Mouse (Mus musculus): Measurements from ENCODE around the gene Opa1. TPM values are rescaled to one million over a fixed set of nuclear protein-coding genes. Genes with fewer than 3 reads are reported as not detected.
A peak's percentile ranks its signal among the peaks of the same experiment; 100 is the strongest.

Gene Opa1
- polyA plus RNA-seq, 1 experiment from 2014 or later = 43.0 TPM

GRCm38 (mm10) chr16:29560869-29561268, 18.3 kb upstream of the Opa1 start:
- ATAC-seq = peak; percentile 57

GRCm38 (mm10) chr16:29574013-29574412, 5.1 kb upstream of the Opa1 start:
- H3K4me1 ChIP-seq (ENCODE audit: control insufficient read depth, insufficient read depth, low read length) = no peaks in the 10 kb centered on the region
- no peak for DNase-seq (ENCODE audit: low spot score)
- no peak overlapping the region for H3K9ac ChIP-seq (ENCODE audit: low read length)
- 81% methylated on average over 4 of the region's 4 CpGs for whole genome bisulfite sequencing
- H3K27me3 ChIP-seq (replicated peaks; ENCODE audit: control insufficient read depth, insufficient read depth, low read length) = no peaks in the 10 kb centered on the region
- no peaks in the 10 kb centered on the region for H3K36me3 ChIP-seq (ENCODE audit: control insufficient read depth, insufficient read depth, low read length)
- ATAC-seq = no peak
- H3K9me3 ChIP-seq (replicated peaks; ENCODE audit: control insufficient read depth, low read length) = no peaks in the 10 kb centered on the region
- no peak overlapping the region for H3K4me3 ChIP-seq (ENCODE audit: low read depth, low read length)
- no peak overlapping the region for H3K4me2 ChIP-seq (ENCODE audit: low read length)
- H3K27ac ChIP-seq (ENCODE audit: low read depth, low read length) = no peak overlapping the region

More at GRCm38 (mm10) chr16:29560869-29561268, 18.3 kb upstream of the Opa1 start:
- 4% methylated on average over 7 of the region's 7 CpGs for WGBS
- Histone ChIP-seq H3K4me1 (ENCODE audit: control insufficient read depth, insufficient read depth, low read length) (no peaks in the 10 kb centered on the region), H3K27me3 (replicated peaks; ENCODE audit: control insufficient read depth, insufficient read depth, low read length) (no peaks in the 10 kb centered on the region), H3K9ac (ENCODE audit: low read length) (no peak overlapping the region), H3K9me3 (replicated peaks; ENCODE audit: control insufficient read depth, low read length) (no peaks in the 10 kb centered on the region), H3K4me3 (ENCODE audit: low read depth, low read length) (no peak overlapping the region), H3K27ac (ENCODE audit: low read depth, low read length) (no peak overlapping the region), H3K36me3 (ENCODE audit: control insufficient read depth, insufficient read depth, low read length) (no peaks in the 10 kb centered on the region), H3K4me2 (ENCODE audit: low read length) (no peak overlapping the region)
- peak; percentile 93 for DNase-seq (ENCODE audit: low spot score)

GRCm38 (mm10) chr16:29575620-29576019, 3.5 kb upstream of the Opa1 start:
- Histone ChIP-seq H3K27ac (ENCODE audit: low read depth, low read length) (no peak overlapping the region), H3K9ac (ENCODE audit: low read length) (no peak overlapping the region), H3K27me3 (replicated peaks; ENCODE audit: control insufficient read depth, insufficient read depth, low read length) (no peaks in the 10 kb centered on the region), H3K4me1 (ENCODE audit: control insufficient read depth, insufficient read depth, low read length) (peaks cover 7% of the 10 kb centered on the region), H3K9me3 (replicated peaks; ENCODE audit: control insufficient read depth, low read length) (no peaks in the 10 kb centered on the region), H3K4me2 (ENCODE audit: low read length) (no peak overlapping the region), H3K36me3 (ENCODE audit: control insufficient read depth, insufficient read depth, low read length) (no peaks in the 10 kb centered on the region), H3K4me3 (ENCODE audit: low read depth, low read length) (no peak overlapping the region)
- ATAC-seq = no peak
- 12% methylated on average over 5 of the region's 5 CpGs for WGBS
- DNase-seq (ENCODE audit: low spot score) = peak; percentile 73

- H3K9ac ChIP-seq (ENCODE audit: low read length) = peak overlapping the region; percentile 96
- H3K27ac ChIP-seq (ENCODE audit: low read depth, low read length) = no peak overlapping the region
- H3K4me1 ChIP-seq (ENCODE audit: control insufficient read depth, insufficient read depth, low read length) = peaks cover 7% of the 10 kb centered on the region
- no peaks in the 10 kb centered on the region for H3K9me3 ChIP-seq (replicated peaks; ENCODE audit: control insufficient read depth, low read length)
- H3K4me3 ChIP-seq (ENCODE audit: low read depth, low read length) = peak overlapping the region; percentile 96
- peak overlapping the region; percentile 79 for H3K4me2 ChIP-seq (ENCODE audit: low read length)
- no peaks in the 10 kb centered on the region for H3K36me3 ChIP-seq (ENCODE audit: control insufficient read depth, insufficient read depth, low read length)
- DNase-seq (ENCODE audit: low spot score) (no peak), ATAC-seq (peak; percentile 27; the same call in 1 of the 2 replicates)
- no peaks in the 10 kb centered on the region for H3K27me3 ChIP-seq (replicated peaks; ENCODE audit: control insufficient read depth, insufficient read depth, low read length)
- WGBS = 7% methylated on average over 12 of the region's 12 CpGs
Observed at GRCm38 (mm10) chr16:29579787-29580176, 648 bp downstream of the Opa1 start.

GRCm38 (mm10) chr16:29592171-29592570, 13.0 kb downstream of the Opa1 start:
- no peak for DNase-seq (ENCODE audit: low spot score)
- Histone ChIP-seq H3K4me3 (ENCODE audit: low read depth, low read length) (no peak overlapping the region), H3K36me3 (ENCODE audit: control insufficient read depth, insufficient read depth, low read length) (peaks cover 63% of the 10 kb centered on the region), H3K27me3 (replicated peaks; ENCODE audit: control insufficient read depth, insufficient read depth, low read length) (no peaks in the 10 kb centered on the region), H3K4me1 (ENCODE audit: control insufficient read depth, insufficient read depth, low read length) (no peaks in the 10 kb centered on the region), H3K4me2 (ENCODE audit: low read length) (no peak overlapping the region), H3K9me3 (replicated peaks; ENCODE audit: control insufficient read depth, low read length) (no peaks in the 10 kb centered on the region), H3K27ac (ENCODE audit: low read depth, low read length) (no peak overlapping the region), H3K9ac (ENCODE audit: low read length) (no peak overlapping the region)
- ATAC-seq = no peak
- 82% methylated on average over 7 of the region's 7 CpGs for WGBS

GRCm38 (mm10) chr16:29597122-29597521, 18.0 kb downstream of the Opa1 start:
- ATAC-seq = no peak
- 90% methylated on average over 4 of the region's 4 CpGs for WGBS

GRCm38 (mm10) chr16:29605546-29605945, 26.4 kb downstream of the Opa1 start:
- Histone ChIP-seq H3K9ac (ENCODE audit: low read length) (no peak overlapping the region), H3K27me3 (replicated peaks; ENCODE audit: control insufficient read depth, insufficient read depth, low read length) (no peaks in the 10 kb centered on the region), H3K4me3 (ENCODE audit: low read depth, low read length) (no peak overlapping the region), H3K4me2 (ENCODE audit: low read length) (no peak overlapping the region), H3K9me3 (replicated peaks; ENCODE audit: control insufficient read depth, low read length) (no peaks in the 10 kb centered on the region), H3K36me3 (ENCODE audit: control insufficient read depth, insufficient read depth, low read length) (peaks cover 61% of the 10 kb centered on the region), H3K4me1 (ENCODE audit: control insufficient read depth, insufficient read depth, low read length) (no peaks in the 10 kb centered on the region), H3K27ac (ENCODE audit: low read depth, low read length) (no peak overlapping the region)
- ATAC-seq (no peak), DNase-seq (ENCODE audit: low spot score) (no peak)
- 89% methylated on average over 8 of the region's 8 CpGs for WGBS

More at GRCm38 (mm10) chr16:29597122-29597521, 18.0 kb downstream of the Opa1 start:
- Histone ChIP-seq H3K27me3 (replicated peaks; ENCODE audit: control insufficient read depth, insufficient read depth, low read length) (no peaks in the 10 kb centered on the region), H3K36me3 (ENCODE audit: control insufficient read depth, insufficient read depth, low read length) (peaks cover 51% of the 10 kb centered on the region), H3K9ac (ENCODE audit: low read length) (no peak overlapping the region), H3K9me3 (replicated peaks; ENCODE audit: control insufficient read depth, low read length) (no peaks in the 10 kb centered on the region), H3K4me3 (ENCODE audit: low read depth, low read length) (no peak overlapping the region), H3K4me1 (ENCODE audit: control insufficient read depth, insufficient read depth, low read length) (no peaks in the 10 kb centered on the region), H3K27ac (ENCODE audit: low read depth, low read length) (no peak overlapping the region), H3K4me2 (ENCODE audit: low read length) (no peak overlapping the region)
- no peak for DNase-seq (ENCODE audit: low spot score)

GRCm38 (mm10) chr16:29607131-29607530, 28.0 kb downstream of the Opa1 start:
- Histone ChIP-seq H3K4me3 (ENCODE audit: low read depth, low read length) (no peak overlapping the region), H3K4me1 (ENCODE audit: control insufficient read depth, insufficient read depth, low read length) (no peaks in the 10 kb centered on the region), H3K36me3 (ENCODE audit: control insufficient read depth, insufficient read depth, low read length) (peaks cover 68% of the 10 kb centered on the region), H3K9ac (ENCODE audit: low read length) (no peak overlapping the region), H3K4me2 (ENCODE audit: low read length) (no peak overlapping the region), H3K27ac (ENCODE audit: low read depth, low read length) (no peak overlapping the region), H3K27me3 (replicated peaks; ENCODE audit: control insufficient read depth, insufficient read depth, low read length) (no peaks in the 10 kb centered on the region), H3K9me3 (replicated peaks; ENCODE audit: control insufficient read depth, low read length) (no peaks in the 10 kb centered on the region)
- 92% methylated on average over 7 of the region's 7 CpGs for WGBS
- ATAC-seq (no peak), DNase-seq (ENCODE audit: low spot score) (no peak)

- no peak for ATAC-seq
- 78% methylated on average over 9 of the region's 9 CpGs for WGBS
Observed at GRCm38 (mm10) chr16:29614762-29615161, 35.6 kb downstream of the Opa1 start.

More at GRCm38 (mm10) chr16:29614762-29615161, 35.6 kb downstream of the Opa1 start:
- no peak overlapping the region for H3K27ac ChIP-seq (ENCODE audit: low read depth, low read length)
- no peaks in the 10 kb centered on the region for H3K9me3 ChIP-seq (replicated peaks; ENCODE audit: control insufficient read depth, low read length)
- H3K27me3 ChIP-seq (replicated peaks; ENCODE audit: control insufficient read depth, insufficient read depth, low read length) = no peaks in the 10 kb centered on the region
- H3K4me3 ChIP-seq (ENCODE audit: low read depth, low read length) = no peak overlapping the region
- H3K36me3 ChIP-seq (ENCODE audit: control insufficient read depth, insufficient read depth, low read length) = peaks cover 87% of the 10 kb centered on the region
- H3K4me1 ChIP-seq (ENCODE audit: control insufficient read depth, insufficient read depth, low read length) = no peaks in the 10 kb centered on the region
- no peak overlapping the region for H3K9ac ChIP-seq (ENCODE audit: low read length)
- no peak overlapping the region for H3K4me2 ChIP-seq (ENCODE audit: low read length)
- DNase-seq (ENCODE audit: low spot score) = no peak

All from forebrain, embryonic 14.5 days (tissue).